Mouse (Mus musculus) MEL-GATA-1-ER (cell line): Measurements from ENCODE around the gene Kcnk2.

ENCODE experiments used
- DNase-seq: peaks from one replicate; pipeline ENCODE4 v3.0.0-alpha.2; 2012; ENCODE audit warnings: low read depth; ENCODE audit errors: extremely low read depth

Kcnk2 gene

DNA sequence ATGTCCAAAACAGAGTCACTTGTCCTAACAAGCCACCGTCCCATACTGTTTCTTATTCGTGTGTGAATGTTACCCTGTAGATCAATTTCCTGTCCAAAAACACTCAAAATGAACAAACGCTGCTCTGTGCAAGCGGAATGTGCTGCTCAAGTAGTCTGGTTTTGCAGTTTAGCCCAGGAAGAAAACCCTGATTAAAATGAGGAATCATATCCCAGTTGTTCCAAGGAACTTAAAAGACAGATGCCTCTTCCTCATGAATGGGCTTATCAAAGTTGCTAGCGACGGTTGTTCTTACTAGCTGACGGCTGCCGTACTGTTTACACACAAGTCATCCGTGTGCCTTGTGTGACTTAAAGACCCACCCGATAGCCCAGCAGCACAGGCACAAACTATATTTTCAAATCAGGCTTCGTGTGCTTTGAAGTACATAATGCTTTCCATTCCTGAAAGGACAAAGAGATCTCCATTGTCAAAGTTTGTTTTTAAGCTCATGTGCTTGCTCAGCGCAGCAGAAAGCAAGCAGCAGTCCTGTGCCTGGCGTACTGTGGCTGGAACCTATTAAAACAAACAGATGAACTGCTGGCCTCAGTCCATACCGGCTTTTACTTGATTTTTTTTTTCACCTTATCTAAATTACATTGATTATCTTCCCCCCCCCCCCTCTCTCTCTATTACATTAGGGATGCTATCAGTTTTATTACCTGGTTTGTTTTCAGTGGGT lies at the start of gene Kcnk2:
TSS of gene Kcnk2 (minus strand) at position 51 of the 721 bp plus-strand sequence.
- DNase-seq, result no peak

- DNase-seq, result no peak
Measured at GRCm38 (mm10) chr1:189440741-189441140, 38.7 kb upstream of the Kcnk2 start.

- no peak for DNase-seq
Measured at GRCm38 (mm10) chr1:189437126-189437525, 35.1 kb upstream of the Kcnk2 start.

DNA sequence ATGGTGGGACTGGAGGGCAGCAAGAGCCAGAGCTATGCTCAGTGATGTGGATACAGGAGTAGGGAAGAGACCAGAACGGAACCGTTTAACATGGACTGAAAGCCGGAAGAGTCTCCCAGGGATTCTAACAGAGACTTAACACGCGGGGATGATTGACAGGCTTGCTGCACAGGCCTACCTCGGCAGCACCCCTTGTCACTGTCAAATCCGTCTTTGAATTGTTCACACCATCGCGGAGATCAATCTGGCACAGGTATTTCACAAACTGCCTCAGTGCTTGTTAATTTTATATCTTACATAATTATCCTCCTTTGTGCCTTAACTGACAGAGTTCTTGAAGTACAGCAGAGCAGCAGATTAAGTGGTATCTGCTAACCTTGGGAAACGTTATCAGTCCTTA lies 33.4 kb upstream of the Kcnk2 start:
- DNase-seq, result no peak

GRCm38 (mm10) chr1:189431479-189431878 lies 29.4 kb upstream of the Kcnk2 start:
- DNase-seq, result no peak

DNA sequence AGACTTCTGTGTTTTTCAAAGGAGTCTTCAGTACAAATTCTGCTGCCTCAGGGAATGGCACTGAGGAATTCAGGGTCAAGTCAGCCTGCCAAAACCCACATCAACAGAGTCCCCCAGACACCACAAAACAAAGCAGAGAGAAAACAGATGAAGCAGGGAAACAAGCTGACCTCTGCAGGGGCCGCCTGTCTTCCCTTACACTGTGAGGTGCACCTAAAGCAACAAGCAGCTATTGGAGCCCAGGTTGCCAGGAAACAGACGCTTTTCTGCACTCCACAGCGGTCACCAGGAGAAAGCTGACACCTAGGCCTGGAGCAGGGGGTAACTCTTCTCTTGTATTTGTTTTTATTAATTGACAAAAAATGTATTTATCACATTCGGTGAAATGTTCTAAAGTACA lies 28.5 kb upstream of the Kcnk2 start:
- DNase-seq, result no peak

DNA sequence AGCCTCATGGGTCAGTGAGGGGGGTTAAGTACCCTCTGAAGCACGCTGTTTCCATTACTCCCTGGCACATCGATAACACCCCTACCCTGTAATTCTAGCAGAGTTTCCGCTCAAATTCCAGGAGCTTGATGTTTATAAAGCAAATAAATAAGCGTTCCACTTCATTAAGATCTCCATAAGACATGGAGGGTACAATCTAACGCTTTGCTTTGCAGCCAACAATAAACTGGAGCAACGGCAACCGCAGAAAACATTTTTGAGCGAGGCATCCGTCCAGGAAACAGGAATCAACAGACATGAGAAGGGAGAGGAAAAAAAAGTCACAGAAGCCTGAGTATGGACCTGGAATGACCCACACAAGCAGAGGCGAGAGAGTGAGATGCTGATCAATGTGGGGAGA lies 27.5 kb upstream of the Kcnk2 start:
- no peak for DNase-seq

DNA sequence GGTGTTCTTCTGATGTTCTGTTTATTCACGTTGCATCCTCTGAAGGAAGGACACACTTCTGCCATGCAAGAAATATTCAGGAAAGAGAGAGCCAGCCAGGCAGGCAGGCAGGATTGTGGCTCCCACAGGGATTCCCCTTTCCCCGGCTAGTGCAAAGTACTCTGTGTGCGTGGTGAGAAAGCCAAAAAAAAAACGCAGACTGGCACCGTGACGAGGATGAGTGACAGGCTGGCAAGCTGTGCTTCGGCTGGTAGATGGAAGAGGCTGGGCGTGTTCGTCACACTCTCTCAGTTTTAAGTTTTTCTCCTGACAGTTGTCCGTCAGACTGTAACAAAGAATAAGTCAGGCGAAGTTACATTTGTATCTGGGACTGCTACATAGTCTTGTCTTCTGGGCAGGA lies 24.2 kb upstream of the Kcnk2 start:
- no peak for DNase-seq

- DNase-seq, result no peak
Measured at GRCm38 (mm10) chr1:189419914-189420313, 17.8 kb upstream of the Kcnk2 start.

DNA sequence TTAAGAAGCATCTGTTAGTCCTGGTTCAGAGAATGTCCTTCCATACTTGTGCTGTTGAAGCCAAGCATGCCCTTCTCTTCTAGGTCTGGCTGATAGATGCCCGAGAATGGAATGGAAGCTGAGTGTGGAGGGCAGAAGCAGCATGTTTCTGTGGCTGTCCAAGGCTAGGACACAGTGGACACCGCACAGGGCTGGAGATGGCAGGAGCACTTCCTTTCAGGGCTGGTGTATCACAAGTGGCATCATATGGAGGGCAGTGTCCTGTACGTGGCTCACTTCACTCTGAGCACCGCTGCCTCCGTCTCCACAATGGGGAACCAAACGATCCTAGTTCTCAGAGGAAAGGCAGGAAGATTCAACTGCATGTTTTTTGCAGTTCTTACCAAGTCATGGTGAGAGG lies 7.8 kb upstream of the Kcnk2 start:
- no peak for DNase-seq

- DNase-seq, result no peak
Measured at GRCm38 (mm10) chr1:189405221-189405620, 3.1 kb upstream of the Kcnk2 start.

DNA sequence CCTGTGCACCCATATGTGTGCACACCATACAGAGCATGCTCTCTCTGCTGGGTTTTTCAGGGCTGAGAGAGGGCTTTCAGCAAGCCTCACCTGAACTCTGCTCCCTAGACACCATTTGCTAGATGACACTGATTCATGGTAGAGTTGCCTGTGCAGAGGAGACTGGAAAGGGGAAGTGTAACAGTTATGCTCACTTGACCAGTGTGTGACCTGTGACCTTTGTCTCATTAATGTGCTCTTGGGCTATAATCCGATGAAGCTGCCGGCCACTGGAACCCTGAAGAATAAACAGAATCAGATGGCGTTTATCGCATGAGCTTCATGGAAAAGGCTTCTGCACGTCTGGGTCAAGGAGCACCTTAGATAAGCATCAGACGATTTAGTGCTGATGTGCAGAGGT lies 1.5 kb upstream of the Kcnk2 start:
- DNase-seq, result no peak

- DNase-seq, result no peak
Measured at GRCm38 (mm10) chr1:189403139-189403538, 1.1 kb upstream of the Kcnk2 start.

- DNase-seq, result no peak
Measured at GRCm38 (mm10) chr1:189386848-189387247, 15.2 kb downstream of the Kcnk2 start.

DNA sequence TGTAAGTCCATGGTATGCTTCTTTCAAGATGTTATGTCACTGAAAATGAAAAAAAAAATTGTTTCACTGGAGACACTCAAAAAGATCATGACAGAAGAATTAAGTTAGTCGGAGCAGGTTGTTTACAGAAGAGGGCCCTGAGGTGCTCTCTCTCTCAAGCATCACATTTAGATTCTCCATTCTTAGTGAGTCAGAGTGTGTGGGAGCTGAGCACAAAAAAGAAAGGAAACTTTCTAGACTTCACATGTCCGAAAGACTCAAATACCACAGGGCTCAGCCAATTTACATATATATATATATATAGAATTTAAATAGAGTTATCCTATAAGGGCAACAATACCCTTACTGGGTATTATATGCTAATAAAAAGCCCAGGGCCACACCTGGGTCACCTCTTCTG lies 15.9 kb downstream of the Kcnk2 start:
- DNase-seq, result no peak

DNA sequence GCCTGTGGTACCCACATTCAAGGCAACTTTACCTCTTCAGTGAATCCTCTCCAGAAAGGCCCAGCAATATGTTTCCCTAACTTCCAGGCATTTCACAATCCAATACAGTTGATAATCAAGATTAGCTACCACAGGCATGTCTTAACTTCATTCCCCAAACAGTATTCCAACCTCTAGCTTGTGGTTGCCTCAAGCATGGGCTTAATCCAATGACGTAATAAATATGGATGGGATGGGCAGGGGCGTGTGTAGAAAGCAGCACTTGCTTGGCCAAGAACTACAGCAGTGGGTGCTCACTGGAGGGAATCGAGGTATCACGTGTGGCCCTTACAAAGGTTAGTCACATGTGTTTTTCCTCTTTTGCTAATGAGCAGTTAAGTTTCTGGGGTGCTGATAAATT lies 34.4 kb downstream of the Kcnk2 start:
- no peak for DNase-seq

DNA sequence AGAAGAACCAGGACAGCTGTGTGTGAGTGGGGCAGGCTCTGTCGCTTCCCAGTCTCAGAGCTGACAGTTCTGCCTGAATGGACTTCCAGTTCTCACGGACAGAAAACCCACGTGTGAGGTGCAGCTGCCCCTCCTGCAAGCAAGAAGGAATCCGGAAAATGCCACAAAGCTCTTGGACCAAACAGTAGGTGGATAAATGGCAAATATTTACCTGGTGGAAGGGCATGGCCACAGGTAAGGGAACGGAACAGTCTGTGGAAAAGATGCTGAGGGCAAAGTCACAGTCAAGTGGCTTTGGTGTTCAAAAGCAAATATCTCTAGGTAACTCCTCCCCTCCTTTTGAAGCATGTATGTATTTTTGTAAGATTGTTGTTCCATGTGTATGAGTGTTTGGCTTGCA lies 37.9 kb downstream of the Kcnk2 start:
- no peak for DNase-seq

DNA sequence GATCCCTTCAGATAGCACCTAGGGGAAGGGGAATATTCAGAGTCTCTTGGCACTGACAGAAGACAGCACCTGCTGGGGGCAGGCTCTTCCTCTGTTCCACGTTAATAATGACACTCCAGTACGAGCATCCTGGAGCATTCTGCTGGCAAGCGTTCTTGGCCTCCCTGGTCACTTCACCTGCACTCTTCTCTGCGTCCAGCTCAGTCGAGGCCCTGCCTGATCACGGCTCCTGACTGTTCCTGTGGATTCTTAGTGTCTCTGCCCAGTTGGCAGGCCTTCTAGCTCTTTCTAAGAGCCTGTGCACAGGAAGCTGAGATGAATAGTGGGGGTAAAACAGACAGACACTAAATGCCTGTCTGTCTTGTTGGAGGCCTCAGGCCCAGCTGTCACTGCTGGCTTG lies 39.5 kb downstream of the Kcnk2 start:
- no peak for DNase-seq

GRCm38 (mm10) chr1:189359699-189360098 lies 42.4 kb downstream of the Kcnk2 start:
- no peak for DNase-seq

GRCm38 (mm10) chr1:189353887-189354286 lies 48.2 kb downstream of the Kcnk2 start:
- no peak for DNase-seq

- no peak for DNase-seq
Measured at GRCm38 (mm10) chr1:189351804-189352203, 50.3 kb downstream of the Kcnk2 start.

GRCm38 (mm10) chr1:189349205-189349604 lies 52.9 kb downstream of the Kcnk2 start:
- no peak for DNase-seq

GRCm38 (mm10) chr1:189345166-189345565 lies 56.9 kb downstream of the Kcnk2 start:
- DNase-seq, result no peak
